11 mouse cellular contexts compared by ENCODE assay signal in the genomic region with DNA sequence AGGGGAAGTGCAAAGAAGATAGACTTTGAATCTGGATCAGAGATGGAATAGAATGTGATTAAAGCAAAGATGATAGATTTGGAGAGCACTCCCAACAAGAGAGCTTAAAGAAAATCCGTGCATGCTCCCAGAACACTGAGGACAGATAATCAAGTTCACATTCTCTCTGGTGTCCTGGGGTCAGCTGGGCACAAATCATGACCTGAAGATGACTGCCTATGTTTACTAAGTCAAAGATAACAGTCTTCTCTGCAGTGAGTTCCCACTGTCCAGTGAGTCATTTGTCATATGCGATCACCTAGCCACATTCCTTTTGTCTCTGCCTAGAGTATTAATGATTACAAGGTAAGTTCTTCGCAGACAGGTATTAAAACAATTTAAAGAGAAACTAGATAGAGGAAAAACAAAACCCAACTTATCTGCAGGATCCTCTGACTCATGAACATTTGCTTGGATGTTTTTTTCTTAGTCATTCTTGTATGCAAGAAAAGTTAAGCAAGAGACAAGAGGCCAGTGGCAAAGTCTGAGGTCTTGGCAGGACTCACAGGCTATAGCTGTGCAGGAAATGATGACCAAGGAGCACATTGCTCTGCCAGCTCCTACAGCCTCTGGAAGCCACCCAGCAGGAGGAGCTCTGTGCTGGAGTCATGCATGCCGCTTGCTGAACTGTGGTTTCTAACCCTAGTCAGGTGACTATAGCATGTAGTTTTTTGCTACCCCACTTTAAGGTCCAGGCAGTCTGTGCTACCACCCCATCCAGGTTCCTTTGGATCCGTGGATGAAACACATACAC. TPM values are rescaled to one million over a fixed set of nuclear protein-coding genes. Genes with fewer than 3 reads are reported as not detected.
DNase-seq lines count a peak whose midpoint lies in the region; ATAC-seq and TF ChIP-seq lines count a peak whose summit lies in the region.
"Had no signal": no experiment of that assay in that cellular context is flagged by ENCODE, and none has a peak within 500 bp of the region (broad histone marks: within the 10 kb centered on the region; RNA-seq: fewer than 3 reads in every experiment).

No protein-coding gene starts in this region.

- no peak overlapping the region for H3K4me3 ChIP-seq in intestine, postnatal 0 days (ENCODE audit: low read depth, low read length)
- no peak overlapping the region for H3K4me3 ChIP-seq in midbrain, embryonic 11.5 days (ENCODE audit: low read depth, low read length)
- H3K4me3 ChIP-seq: midbrain, embryonic 15.5 days had no signal

- WGBS in intestine, postnatal 0 days: 50% methylated on average over 5 of the region's 5 CpGs
- 85% methylated on average over 5 of the region's 5 CpGs for WGBS in midbrain, embryonic 11.5 days

- TF ChIP-seq CTCF in intestine, postnatal 0 days (IDR thresholded peaks at IDR 0.05; ENCODE audit: low read depth): peak; percentile 52

- H3K4me2 ChIP-seq in intestine, postnatal 0 days (replicated peaks; ENCODE audit: low read depth): no peak overlapping the region
- no peak overlapping the region for H3K4me2 ChIP-seq in midbrain, embryonic 11.5 days
- H3K4me2 ChIP-seq: midbrain, embryonic 15.5 days had no signal

- no peaks in the 10 kb centered on the region for H3K9me3 ChIP-seq in intestine, postnatal 0 days (ENCODE audit: control insufficient read depth)
- H3K9me3 ChIP-seq in midbrain, embryonic 11.5 days (ENCODE audit: control insufficient read depth, low read length): no peaks in the 10 kb centered on the region
- H3K9me3 ChIP-seq: midbrain, embryonic 15.5 days had no signal

- no peaks in the 10 kb centered on the region for H3K36me3 ChIP-seq in intestine, postnatal 0 days (ENCODE audit: control insufficient read depth, insufficient read depth)
- no peaks in the 10 kb centered on the region for H3K36me3 ChIP-seq in midbrain, embryonic 11.5 days (ENCODE audit: control insufficient read depth, insufficient read depth, low read length)
- H3K36me3 ChIP-seq: midbrain, embryonic 15.5 days had no signal

- H3K9ac ChIP-seq in intestine, postnatal 0 days (ENCODE audit: low read depth, low read length): no peak overlapping the region
- H3K9ac ChIP-seq in midbrain, embryonic 11.5 days (ENCODE audit: low read length): no peak overlapping the region
- H3K9ac ChIP-seq: midbrain, embryonic 15.5 days had no signal

- no peaks in the 10 kb centered on the region for H3K4me1 ChIP-seq in intestine, postnatal 0 days (replicated peaks; ENCODE audit: control insufficient read depth, insufficient read depth, low read length)
- no peaks in the 10 kb centered on the region for H3K4me1 ChIP-seq in midbrain, embryonic 11.5 days (ENCODE audit: control insufficient read depth, insufficient read depth, low read length)
- H3K4me1 ChIP-seq: midbrain, embryonic 15.5 days had no signal

- peak; percentile 68 for DNase-seq in ovary, adult 18-20 months (ENCODE audit: low spot score)
- no peak for DNase-seq in ovary, postnatal 10 days (ENCODE audit: low spot score)
- peak; percentile 87 for DNase-seq in adrenal gland, postnatal 36 days
- DNase-seq in skeletal muscle tissue, adult 2 months (ENCODE audit: low read depth, low spot score): peak; percentile 33
- DNase-seq in frontal cortex, postnatal 25 days (ENCODE audit: low spot score in 2 of 2): no peak
- no peak for DNase-seq in midbrain, embryonic 11.5 days (ENCODE audit: low spot score, missing footprints)
- DNase-seq in layer of hippocampus, postnatal 10 days (ENCODE audit: low spot score in 2 of 2): no peak

- no peak overlapping the region for H3K27ac ChIP-seq in intestine, postnatal 0 days (ENCODE audit: low read depth, low read length)
- H3K27ac ChIP-seq in midbrain, embryonic 11.5 days (ENCODE audit: low read depth, low read length): no peak overlapping the region
- H3K27ac ChIP-seq: midbrain, embryonic 15.5 days had no signal

- no peaks in the 10 kb centered on the region for H3K27me3 ChIP-seq in intestine, postnatal 0 days (replicated peaks; ENCODE audit: control insufficient read depth, insufficient read depth, low read length)
- H3K27me3 ChIP-seq in midbrain, embryonic 11.5 days (ENCODE audit: control insufficient read depth, insufficient read depth, low read length): no peaks in the 10 kb centered on the region
- H3K27me3 ChIP-seq: midbrain, embryonic 15.5 days had no signal

- peak; percentile 92 for ATAC-seq in intestine, postnatal 0 days
- no peak for ATAC-seq in midbrain, embryonic 11.5 days (ENCODE audit: low FRiP score)
- ATAC-seq: midbrain, embryonic 15.5 days had no signal

RNA-seq across cellular contexts. Expression of gene Srd5a2, which starts 41.4 kb away (rescaled TPM):
- 1,000 to 10,000 TPM in 1 of 2 experiments, 100 to 1,000 TPM in 1; 125 to 2,977 TPM for total RNA-seq in adrenal gland, postnatal 36 days (2021)
- polyA plus RNA-seq in intestine, postnatal 0 days (2015; fragmentation: Nextera tagmentation; extraction: Ambion mirVana): not detected in 2 replicates
- not detected in 2 replicates for polyA plus RNA-seq in midbrain, embryonic 11.5 days (2014; fragmentation: Nextera tagmentation; extraction: Ambion mirVana)
- under 1 TPM in 1 of 2 experiments, not detected in 1; 0.30 TPM for total RNA-seq in layer of hippocampus, postnatal 10 days (2021)
- total RNA-seq: left cerebral cortex, postnatal 14 days had no signal
- polyA plus RNA-seq: small intestine, adult 2 months had no signal

Comparison
In these comparisons a context has a peak if more than half of its experiments do, and no peak if none do; other contexts are left out.
1. DNase-seq: peak in ovary, adult 18-20 months (single experiment), adrenal gland, postnatal 36 days (2 of 2) and skeletal muscle tissue, adult 2 months (single experiment); none in ovary, postnatal 10 days (single experiment), frontal cortex, postnatal 25 days (0 of 2), midbrain, embryonic 11.5 days (single experiment) and layer of hippocampus, postnatal 10 days (0 of 2).
2. RNA of gene Srd5a2, which starts 41.4 kb away (total RNA-seq): 125 to 2,977 TPM in adrenal gland, postnatal 36 days; 0.30 TPM in layer of hippocampus, postnatal 10 days; every median in the first group is over 10 times any median in the second.